Mouse (Mus musculus) midbrain, embryonic 16.5 days (tissue): Measurements from ENCODE around the gene Olfr1441. TPM values are rescaled to one million over a fixed set of nuclear protein-coding genes. Genes with fewer than 3 reads are reported as not detected.

ENCODE experiments used
- ATAC-seq: fragments of 200-750 bp; cut with Nextera tagmentation; 2 replicates; pipeline ENCODE4 v1.8.0; 2017; ENCODE audit warnings: moderate TSS enrichment
- H3K27ac ChIP-seq: fragments of 300-500 bp; sonication (generic); 2 replicates; pipeline ENCODE4 v1.5.1; 2014; ENCODE audit warnings: mild to moderate bottlenecking, low read length, mixed read lengths
- H3K27me3 ChIP-seq: fragments of 300-500 bp; sonication (generic); 2 replicates; pipeline ENCODE4 v1.6.1; 2014; ENCODE audit warnings: low read depth, low read length, mixed read lengths; ENCODE audit not compliant: control insufficient read depth, insufficient read depth
- H3K36me3 ChIP-seq: fragments of 300-500 bp; sonication (generic); 2 replicates; pipeline ENCODE4 v1.6.1; 2014; ENCODE audit warnings: mild to moderate bottlenecking, low read length, moderate library complexity, mixed read lengths; ENCODE audit not compliant: control insufficient read depth, insufficient read depth
- H3K4me1 ChIP-seq: fragments of 300-500 bp; sonication (generic); 2 replicates; pipeline ENCODE4 v1.6.1; 2014; ENCODE audit warnings: mild to moderate bottlenecking, low read length, mixed read lengths; ENCODE audit not compliant: control insufficient read depth, insufficient read depth
- H3K4me2 ChIP-seq: fragments of 300-500 bp; sonication (generic); 2 replicates; pipeline ENCODE4 v1.6.1; 2014; ENCODE audit warnings: mild to moderate bottlenecking, low read length, mixed read lengths
- H3K4me3 ChIP-seq: fragments of 300-500 bp; sonication (generic); 2 replicates; pipeline ENCODE4 v1.5.1; 2014; ENCODE audit warnings: low read depth, mild to moderate bottlenecking, low read length, moderate library complexity, mixed read lengths
- H3K9ac ChIP-seq: fragments of 300-500 bp; sonication (generic); 2 replicates; pipeline ENCODE4 v1.6.1; 2014; ENCODE audit warnings: low read depth, low read length, mixed read lengths
- H3K9me3 ChIP-seq: fragments of 300-500 bp; sonication (generic); replicated peaks from 2 replicates; pipeline ENCODE4 v1.6.1; 2014; ENCODE audit warnings: mild to moderate bottlenecking, low read length, mixed read lengths; ENCODE audit not compliant: control insufficient read depth, poor library complexity, severe bottlenecking
- WGBS: fragments of 180-500 bp; shearing (Covaris S2); extraction: QIAGEN DNeasy Blood & Tissue Kit; methylation state at CpG from one replicate; pipeline ENCODE4 v1.1.7; 2014; 5-methylcytosine and 5-hydroxymethylcytosine counted together
- polyA plus RNA-seq: library from polyadenylated mRNA; unstranded; fragments of >200 nt; fragmentation: Nextera tagmentation; extraction: Ambion mirVana; gene quantifications from 2 replicates; pipeline ENCODE4 v1.2.1, GENCODE M21; 2015

Gene Olfr1441
- not detected in 2 replicates for polyA plus RNA-seq

GRCm38 (mm10) chr19:12417361-12417760 is at the start of gene Olfr1441:
TSS of gene Olfr1441 (plus strand) at chr19:12417433.
- Histone ChIP-seq H3K27me3 (no peaks in the 10 kb centered on the region), H3K27ac (no peak within 1 kb of the TSS), H3K36me3 (no peaks in the 10 kb centered on the region), H3K9ac (no peak within 1 kb of the TSS), H3K9me3 (no peaks in the 10 kb centered on the region), H3K4me1 (no peaks in the 10 kb centered on the region), H3K4me2 (no peak within 1 kb of the TSS), H3K4me3 (no peak within 1 kb of the TSS)
- no peak for ATAC-seq

DNA sequence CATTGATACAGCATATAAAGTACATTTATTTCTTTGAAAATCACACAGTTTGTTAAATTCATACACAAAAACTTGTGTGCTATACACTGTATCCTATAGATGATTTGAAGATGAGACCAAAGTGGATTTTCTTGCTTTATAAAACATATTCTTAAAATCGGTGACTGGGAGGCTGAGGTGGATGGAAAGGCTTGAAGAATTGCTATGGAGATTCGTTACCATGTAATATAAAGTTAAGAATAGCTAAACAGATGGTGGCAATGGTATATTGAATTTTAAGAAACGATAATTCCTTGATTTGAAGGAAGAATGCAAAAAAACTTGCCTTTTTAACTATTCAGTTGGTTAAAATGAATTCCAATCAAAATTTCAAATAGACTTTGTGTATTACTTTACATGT is 44.2 kb upstream of the Olfr1441 start:
- ATAC-seq: no peak
- WGBS: 84% methylated on average over 3 of the region's 3 CpGs
- H3K9me3 ChIP-seq: no peaks in the 10 kb centered on the region
- H3K36me3 ChIP-seq: no peaks in the 10 kb centered on the region
- no peaks in the 10 kb centered on the region for H3K27me3 ChIP-seq
- no peak overlapping the region for H3K27ac ChIP-seq
- H3K4me3 ChIP-seq: no peak overlapping the region
- no peak overlapping the region for H3K9ac ChIP-seq
- H3K4me2 ChIP-seq: no peak overlapping the region
- H3K4me1 ChIP-seq: no peaks in the 10 kb centered on the region

- 70% methylated on average over 2 of the region's 2 CpGs for WGBS
- no peak for ATAC-seq
- Histone ChIP-seq H3K27ac (no peak overlapping the region), H3K27me3 (no peaks in the 10 kb centered on the region), H3K4me3 (no peak overlapping the region), H3K4me1 (no peaks in the 10 kb centered on the region), H3K4me2 (no peak overlapping the region), H3K9ac (no peak overlapping the region), H3K36me3 (no peaks in the 10 kb centered on the region), H3K9me3 (no peaks in the 10 kb centered on the region)
Observed at GRCm38 (mm10) chr19:12374465-12375025, 42.7 kb upstream of the Olfr1441 start.

DNA sequence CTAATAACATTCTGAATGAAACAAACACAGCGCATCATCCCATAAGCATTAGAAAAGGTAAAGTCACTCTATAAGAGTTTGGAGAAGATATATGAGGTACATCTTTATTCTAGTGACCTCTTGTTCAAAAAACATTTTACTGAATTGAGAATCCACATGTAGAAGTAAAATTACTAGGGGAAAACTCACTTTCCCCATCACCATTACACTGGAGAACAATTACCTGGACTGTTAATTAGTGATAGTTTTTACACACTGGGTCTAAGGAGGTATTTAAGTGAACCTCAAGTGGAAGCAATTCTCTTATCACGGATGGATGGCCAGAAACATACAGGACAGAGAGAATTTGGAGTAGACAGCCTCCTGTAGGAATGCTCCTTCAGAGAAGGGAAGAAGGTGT is 30.3 kb upstream of the Olfr1441 start, which contains the start of gene Olfr1440:
Olfr1440 (plus strand) TSS at position 301 of the 400 bp plus-strand sequence.
- no peak for ATAC-seq
- Histone ChIP-seq H3K36me3 (no peaks in the 10 kb centered on the region), H3K9ac (no peak within 1 kb of the TSS), H3K4me3 (no peak within 1 kb of the TSS), H3K27me3 (no peaks in the 10 kb centered on the region), H3K4me2 (no peak within 1 kb of the TSS), H3K9me3 (no peaks in the 10 kb centered on the region), H3K4me1 (no peaks in the 10 kb centered on the region), H3K27ac (no peak within 1 kb of the TSS)
- 83% methylated on average over 2 of the region's 2 CpGs for WGBS

DNA sequence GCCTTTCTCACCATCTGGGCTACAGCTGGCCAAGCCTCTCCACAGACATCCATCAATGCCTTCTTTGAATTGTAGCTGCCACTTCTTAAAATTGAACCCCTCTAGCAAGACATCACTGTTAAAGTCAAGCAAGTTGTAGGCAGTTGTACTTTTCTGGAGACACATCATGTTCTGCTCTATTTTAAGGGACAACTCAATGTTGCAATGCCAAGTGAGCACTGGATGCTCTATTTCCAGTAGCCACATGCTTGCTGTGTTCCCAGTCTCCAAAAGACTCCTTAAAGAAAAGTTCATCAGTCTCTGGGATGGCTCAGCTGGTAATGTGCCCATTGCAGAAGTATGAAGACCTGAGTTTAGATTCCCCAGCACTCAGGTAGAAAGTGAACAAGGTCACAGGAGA is 3.5 kb upstream of the Olfr1441 start:
- H3K4me2 ChIP-seq: no peak overlapping the region
- no peaks in the 10 kb centered on the region for H3K9me3 ChIP-seq
- no peaks in the 10 kb centered on the region for H3K27me3 ChIP-seq
- H3K4me3 ChIP-seq: no peak overlapping the region
- no peak overlapping the region for H3K27ac ChIP-seq
- no peaks in the 10 kb centered on the region for H3K36me3 ChIP-seq
- no peak overlapping the region for H3K9ac ChIP-seq
- no peaks in the 10 kb centered on the region for H3K4me1 ChIP-seq
- ATAC-seq: no peak

- Histone ChIP-seq H3K9me3 (no peaks in the 10 kb centered on the region), H3K27ac (no peak overlapping the region), H3K4me3 (no peak overlapping the region), H3K36me3 (no peaks in the 10 kb centered on the region), H3K4me2 (no peak overlapping the region), H3K9ac (no peak overlapping the region), H3K27me3 (no peaks in the 10 kb centered on the region), H3K4me1 (no peaks in the 10 kb centered on the region)
- no peak for ATAC-seq
- 90% methylated on average over 3 of the region's 3 CpGs for WGBS
Observed at GRCm38 (mm10) chr19:12418312-12418711, 1.1 kb downstream of the Olfr1441 start.

- 85% methylated on average over 6 of the region's 6 CpGs for WGBS
- Histone ChIP-seq H3K4me1 (no peaks in the 10 kb centered on the region), H3K9ac (no peak overlapping the region), H3K36me3 (no peaks in the 10 kb centered on the region), H3K27me3 (no peaks in the 10 kb centered on the region), H3K27ac (no peak overlapping the region), H3K4me3 (no peak overlapping the region), H3K9me3 (no peaks in the 10 kb centered on the region), H3K4me2 (no peak overlapping the region)
- no peak for ATAC-seq
Observed at GRCm38 (mm10) chr19:12420555-12420954, 3.3 kb downstream of the Olfr1441 start.

DNA sequence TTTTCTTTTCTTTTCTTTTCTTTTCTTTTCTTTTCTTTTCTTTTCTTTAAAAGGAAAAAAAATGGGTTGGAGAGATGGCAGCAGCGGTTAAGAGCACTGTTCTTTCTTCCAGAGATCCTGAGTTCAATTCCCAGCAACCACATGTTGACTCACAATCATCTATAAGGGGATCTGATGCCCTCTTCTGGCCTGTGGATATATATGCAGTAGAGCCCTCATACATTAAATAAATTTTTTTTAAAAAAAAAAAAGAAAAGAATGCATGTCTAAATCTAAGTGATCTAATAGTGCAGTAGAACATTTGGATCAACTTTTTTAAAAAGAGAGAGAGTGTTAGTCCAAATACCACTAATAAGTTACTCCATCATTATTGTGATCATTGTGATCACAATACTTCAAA is 4.4 kb downstream of the Olfr1441 start:
- ATAC-seq: no peak
- H3K4me1 ChIP-seq: no peaks in the 10 kb centered on the region
- H3K9ac ChIP-seq: no peak overlapping the region
- H3K27ac ChIP-seq: no peak overlapping the region
- H3K4me3 ChIP-seq: no peak overlapping the region
- H3K27me3 ChIP-seq: no peaks in the 10 kb centered on the region
- H3K9me3 ChIP-seq: no peaks in the 10 kb centered on the region
- no peak overlapping the region for H3K4me2 ChIP-seq
- 67% methylated on average over 1 of the region's 1 CpGs for WGBS
- H3K36me3 ChIP-seq: no peaks in the 10 kb centered on the region

DNA sequence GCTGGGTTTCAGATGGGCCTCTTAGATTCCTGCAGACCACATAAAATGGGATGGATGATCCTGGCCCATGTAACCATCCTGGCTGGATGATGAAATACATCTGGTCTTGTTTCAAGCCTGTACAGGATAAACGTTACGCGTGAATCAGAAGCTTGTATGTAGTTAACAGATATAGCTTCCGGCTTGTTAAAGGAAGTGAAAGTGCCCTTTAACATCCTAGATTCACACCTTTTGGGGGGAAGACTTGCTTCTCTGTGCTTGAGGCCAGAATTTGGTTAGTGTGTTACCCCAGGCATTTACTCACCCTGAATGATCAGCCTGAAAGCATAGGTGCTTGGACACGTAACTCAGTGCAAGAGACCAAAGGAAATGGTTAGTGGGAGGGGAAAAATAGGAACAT is 9.9 kb downstream of the Olfr1441 start:
- Histone ChIP-seq H3K9ac (no peak overlapping the region), H3K4me2 (no peak overlapping the region), H3K4me1 (no peaks in the 10 kb centered on the region), H3K27ac (no peak overlapping the region), H3K36me3 (no peaks in the 10 kb centered on the region), H3K4me3 (no peak overlapping the region), H3K9me3 (no peaks in the 10 kb centered on the region), H3K27me3 (no peaks in the 10 kb centered on the region)
- no peak for ATAC-seq
- WGBS: 97% methylated on average over 5 of the region's 5 CpGs
